Mouse (Mus musculus) liver, embryonic 12.5 days (tissue): ENCODE results near the gene Tpcn1. TPM values are rescaled to one million over a fixed set of nuclear protein-coding genes. Genes with fewer than 3 reads are reported as not detected.

Source experiments
- ATAC-seq: fragments of 200-750 bp; cut with Nextera tagmentation; 2 replicates; pipeline ENCODE4 v1.8.0; 2017; ENCODE audit warnings: moderate number of reproducible peaks, mild to moderate bottlenecking, moderate library complexity
- H3K27ac ChIP-seq: fragments of 300-500 bp; sonication (generic); 2 replicates; pipeline ENCODE4 v1.5.1; 2016; ENCODE audit warnings: mild to moderate bottlenecking
- H3K27me3 ChIP-seq: fragments of 300-500 bp; sonication (generic); replicated peaks from 2 replicates; pipeline ENCODE4 v1.6.1; 2016; ENCODE audit warnings: mild to moderate bottlenecking, moderate library complexity
- H3K36me3 ChIP-seq: fragments of 300-500 bp; sonication (generic); 2 replicates; pipeline ENCODE4 v1.6.1; 2016; ENCODE audit warnings: mild to moderate bottlenecking, moderate library complexity
- H3K4me1 ChIP-seq: fragments of 300-500 bp; sonication (generic); 2 replicates; pipeline ENCODE4 v1.6.1; 2016
- H3K4me2 ChIP-seq: fragments of 300-500 bp; sonication (generic); 2 replicates; pipeline ENCODE4 v1.6.1; 2016; ENCODE audit warnings: mild to moderate bottlenecking, moderate library complexity
- H3K4me3 ChIP-seq: fragments of 300-500 bp; sonication (generic); 2 replicates; pipeline ENCODE4 v1.5.1; 2016; ENCODE audit warnings: mild to moderate bottlenecking, moderate library complexity
- H3K9ac ChIP-seq: fragments of 300-500 bp; sonication (generic); 2 replicates; pipeline ENCODE4 v1.6.1; 2016; ENCODE audit warnings: mild to moderate bottlenecking, moderate library complexity
- H3K9me3 ChIP-seq: fragments of 300-500 bp; sonication (generic); replicated peaks from 2 replicates; pipeline ENCODE4 v1.6.1; 2016; ENCODE audit warnings: mild to moderate bottlenecking, moderate library complexity
- WGBS: fragments of 180-500 bp; shearing (Covaris S2); methylation state at CpG from one replicate; pipeline ENCODE4 v1.1.7; 2016; ENCODE audit not compliant: insufficient replicate concordance; 5-methylcytosine and 5-hydroxymethylcytosine counted together
- polyA plus RNA-seq: library from polyadenylated mRNA; unstranded; fragments of >200 nt; fragmentation: Nextera tagmentation; extraction: Ambion mirVana; gene quantifications from 2 replicates; pipeline ENCODE4 v1.2.1, GENCODE M21; 2016

Gene Tpcn1
- 24.8 and 25.4 TPM in 2 replicates for polyA plus RNA-seq

GRCm38 (mm10) chr5:120588569-120589094 lies at the start of gene Tpcn1, which contains the start of gene Iqcd:
Tpcn1 (minus strand) TSS chr5:120588673.
Iqcd (plus strand) TSS chr5:120589016.
- H3K36me3 ChIP-seq: peaks cover 18% of the 10 kb centered on the region
- H3K9me3 ChIP-seq: peaks cover 8% of the 10 kb centered on the region; the same call in 1 of the 2 replicates
- peak within 1 kb of the TSS; percentile 97 for H3K9ac ChIP-seq
- peak; percentile 93 for ATAC-seq
- peak within 1 kb of the TSS; percentile 95 for H3K27ac ChIP-seq
- peak within 1 kb of the TSS; percentile 93 for H3K4me3 ChIP-seq
- H3K4me1 ChIP-seq: peaks cover 60% of the 10 kb centered on the region
- H3K4me2 ChIP-seq: peak within 1 kb of the TSS; percentile 80
- under 1% methylated on average over 35 of the region's 35 CpGs for WGBS
- no peaks in the 10 kb centered on the region for H3K27me3 ChIP-seq

GRCm38 (mm10) chr5:120635633-120636032 lies 47.2 kb upstream of the Tpcn1 start:
- Histone ChIP-seq H3K36me3 (no peaks in the 10 kb centered on the region), H3K27me3 (peaks cover 34% of the 10 kb centered on the region), H3K9ac (no peak overlapping the region), H3K27ac (no peak overlapping the region), H3K4me1 (0 out of 2 replicates have a peak, but pooled peaks cover 3% of the 10 kb centered on the region), H3K4me2 (no peak overlapping the region), H3K4me3 (no peak overlapping the region), H3K9me3 (peaks cover 10% of the 10 kb centered on the region; the same call in 1 of the 2 replicates)
- no peak for ATAC-seq
- WGBS: 74% methylated on average over 5 of the region's 5 CpGs

GRCm38 (mm10) chr5:120634860-120635259 lies 46.4 kb upstream of the Tpcn1 start:
- Histone ChIP-seq H3K27me3 (peaks cover 42% of the 10 kb centered on the region), H3K9me3 (peaks cover 10% of the 10 kb centered on the region; the same call in 1 of the 2 replicates), H3K9ac (no peak overlapping the region), H3K36me3 (no peaks in the 10 kb centered on the region), H3K4me3 (no peak overlapping the region), H3K4me1 (0 out of 2 replicates have a peak, but pooled peaks cover 3% of the 10 kb centered on the region), H3K4me2 (no peak overlapping the region), H3K27ac (no peak overlapping the region)
- ATAC-seq: no peak
- WGBS: 42% methylated on average over 5 of the region's 5 CpGs

- H3K4me1 ChIP-seq: 0 out of 2 replicates have a peak, but pooled peaks cover 3% of the 10 kb centered on the region
- H3K9me3 ChIP-seq: peaks cover 10% of the 10 kb centered on the region; the same call in 1 of the 2 replicates
- no peak within 1 kb of the TSS for H3K27ac ChIP-seq
- ATAC-seq: no peak
- no peak within 1 kb of the TSS for H3K4me2 ChIP-seq
- peaks cover 49% of the 10 kb centered on the region for H3K27me3 ChIP-seq
- WGBS: 39% methylated on average over 9 of the region's 9 CpGs
- H3K36me3 ChIP-seq: no peaks in the 10 kb centered on the region
- H3K9ac ChIP-seq: no peak within 1 kb of the TSS
- no peak within 1 kb of the TSS for H3K4me3 ChIP-seq
Observed at GRCm38 (mm10) chr5:120634131-120634530, 45.7 kb upstream of the Tpcn1 start, which contains the start of gene Cfap73. Cfap73 (minus strand) TSS chr5:120634235.

GRCm38 (mm10) chr5:120631892-120632291 lies 43.4 kb upstream of the Tpcn1 start:
- Histone ChIP-seq H3K4me1 (peaks cover 9% of the 10 kb centered on the region; the same call in 1 of the 2 replicates), H3K27ac (no peak overlapping the region), H3K4me2 (no peak overlapping the region), H3K36me3 (peaks cover 13% of the 10 kb centered on the region), H3K4me3 (no peak overlapping the region), H3K9ac (no peak overlapping the region), H3K9me3 (peaks cover 10% of the 10 kb centered on the region; the same call in 1 of the 2 replicates), H3K27me3 (peaks cover 51% of the 10 kb centered on the region)
- WGBS: 73% methylated on average over 5 of the region's 5 CpGs
- ATAC-seq: no peak

GRCm38 (mm10) chr5:120631128-120631527 lies 42.7 kb upstream of the Tpcn1 start:
- Histone ChIP-seq H3K9ac (no peak overlapping the region), H3K9me3 (peaks cover 10% of the 10 kb centered on the region; the same call in 1 of the 2 replicates), H3K27ac (no peak overlapping the region), H3K4me2 (peak overlapping the region; percentile 31), H3K36me3 (peaks cover 21% of the 10 kb centered on the region), H3K4me3 (peak overlapping the region; percentile 11; the same call in 1 of the 2 replicates), H3K4me1 (peaks cover 13% of the 10 kb centered on the region; the same call in 1 of the 2 replicates), H3K27me3 (peaks cover 51% of the 10 kb centered on the region)
- WGBS: 11% methylated on average over 29 of the region's 29 CpGs
- ATAC-seq: no peak

GRCm38 (mm10) chr5:120628624-120629023 lies 40.2 kb upstream of the Tpcn1 start:
- no peak for ATAC-seq
- H3K4me2 ChIP-seq: no peak overlapping the region
- peaks cover 39% of the 10 kb centered on the region for H3K27me3 ChIP-seq
- H3K9ac ChIP-seq: no peak overlapping the region
- H3K27ac ChIP-seq: no peak overlapping the region
- no peak overlapping the region for H3K4me3 ChIP-seq
- 74% methylated on average over 7 of the region's 7 CpGs for WGBS
- peaks cover 46% of the 10 kb centered on the region for H3K36me3 ChIP-seq
- peaks cover 10% of the 10 kb centered on the region; the same call in 1 of the 2 replicates for H3K9me3 ChIP-seq
- peaks cover 15% of the 10 kb centered on the region; the same call in 1 of the 2 replicates for H3K4me1 ChIP-seq

GRCm38 (mm10) chr5:120627515-120628300 lies 39.2 kb upstream of the Tpcn1 start:
- no peak overlapping the region for H3K9ac ChIP-seq
- H3K27me3 ChIP-seq: peaks cover 37% of the 10 kb centered on the region
- peaks cover 15% of the 10 kb centered on the region; the same call in 1 of the 2 replicates for H3K4me1 ChIP-seq
- no peak for ATAC-seq
- no peak overlapping the region for H3K4me2 ChIP-seq
- no peak overlapping the region for H3K4me3 ChIP-seq
- H3K27ac ChIP-seq: no peak overlapping the region
- peaks cover 55% of the 10 kb centered on the region for H3K36me3 ChIP-seq
- H3K9me3 ChIP-seq: peaks cover 10% of the 10 kb centered on the region; the same call in 1 of the 2 replicates
- WGBS: 85% methylated on average over 15 of the region's 15 CpGs

GRCm38 (mm10) chr5:120626399-120626798 lies 37.9 kb upstream of the Tpcn1 start:
- Histone ChIP-seq H3K9ac (no peak overlapping the region), H3K4me3 (no peak overlapping the region), H3K9me3 (no peaks in the 10 kb centered on the region), H3K4me2 (no peak overlapping the region), H3K36me3 (peaks cover 68% of the 10 kb centered on the region), H3K27me3 (peaks cover 25% of the 10 kb centered on the region), H3K27ac (no peak overlapping the region), H3K4me1 (peaks cover 15% of the 10 kb centered on the region; the same call in 1 of the 2 replicates)
- WGBS: 54% methylated on average over 19 of the region's 19 CpGs
- ATAC-seq: peak; percentile 72

- Histone ChIP-seq H3K4me2 (no peak overlapping the region), H3K9me3 (no peaks in the 10 kb centered on the region), H3K27me3 (peaks cover 5% of the 10 kb centered on the region; the same call in 1 of the 2 replicates), H3K9ac (no peak overlapping the region), H3K27ac (no peak overlapping the region), H3K36me3 (peaks cover 88% of the 10 kb centered on the region), H3K4me3 (no peak overlapping the region), H3K4me1 (peaks cover 12% of the 10 kb centered on the region; the same call in 1 of the 2 replicates)
- WGBS: 87% methylated on average over 10 of the region's 10 CpGs
- ATAC-seq: no peak
Observed at GRCm38 (mm10) chr5:120624427-120624826, 36.0 kb upstream of the Tpcn1 start.

GRCm38 (mm10) chr5:120622198-120622851 lies 33.9 kb upstream of the Tpcn1 start:
- Histone ChIP-seq H3K27ac (no peak overlapping the region), H3K9me3 (no peaks in the 10 kb centered on the region), H3K27me3 (no peaks in the 10 kb centered on the region), H3K4me3 (no peak overlapping the region), H3K4me1 (peaks cover 6% of the 10 kb centered on the region; the same call in 1 of the 2 replicates), H3K4me2 (no peak overlapping the region), H3K9ac (no peak overlapping the region), H3K36me3 (peaks cover 100% of the 10 kb centered on the region)
- 84% methylated on average over 5 of the region's 5 CpGs for WGBS
- ATAC-seq: no peak
